Mouse (Mus musculus): Measurements from ENCODE around the gene Eid3.

DNA sequence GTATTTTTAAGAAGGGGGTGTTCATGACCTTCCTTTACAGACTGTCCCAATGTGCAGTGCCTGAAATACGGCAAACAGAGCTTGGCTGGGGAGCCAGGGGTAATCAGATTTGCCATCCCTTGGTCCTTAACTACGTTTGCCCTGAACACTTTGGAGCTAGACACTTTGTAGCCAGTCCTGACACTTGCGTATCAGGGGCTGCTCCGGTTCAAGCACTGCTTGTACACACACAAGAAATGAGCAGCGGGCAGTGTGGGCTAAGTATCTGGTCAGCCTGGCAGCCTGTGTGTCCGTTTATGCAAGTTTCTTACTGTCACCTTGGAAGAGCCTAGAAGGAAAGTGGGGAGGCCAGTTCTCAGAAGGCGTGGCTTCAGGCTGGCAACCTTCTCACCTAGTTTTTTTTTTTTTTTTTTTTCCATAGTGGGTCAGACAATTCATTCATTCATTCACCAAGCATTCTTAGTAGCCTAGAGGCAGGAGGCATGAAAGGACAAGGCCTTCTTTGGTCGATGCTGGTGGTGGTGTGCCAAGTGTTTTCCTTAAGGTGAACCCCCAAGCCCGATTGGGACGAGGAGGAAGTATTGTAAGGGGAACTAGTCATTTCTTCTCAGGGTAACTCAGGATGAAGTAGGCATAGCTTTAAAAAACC is 8.3 kb upstream of the Eid3 start:
- TF ChIP-seq CTCF (conservative IDR thresholded peaks at IDR 0.05; ENCODE audit: insufficient read depth, insufficient read length, low read depth, low read length) (no peak), POLR2A (IDR thresholded peaks at IDR 0.05; ENCODE audit: low read depth, low read length) (no peak)

Data from kidney, adult 2 months (tissue).